Mouse (Mus musculus) right cerebral cortex, postnatal 10 days (tissue): ENCODE measurements at regions not wholly inside any gene's neighbourhood (a gene's known extent, or its start where the extent isn't known, plus 50 kb on each side); places are given as distances from the start of the nearest gene placed in this dataset.

Experiments used
- DNase-seq, 2 experiments: peaks; one replicate each; pipeline ENCODE4 v3.0.0; 2021; ENCODE audit warnings: low spot score in 2 of 2

- DNase-seq, result no peak
Observed at GRCm38 (mm10) chrX:121533360-121533759, 863.8 kb downstream of the Nap1l3 start.

DNA sequence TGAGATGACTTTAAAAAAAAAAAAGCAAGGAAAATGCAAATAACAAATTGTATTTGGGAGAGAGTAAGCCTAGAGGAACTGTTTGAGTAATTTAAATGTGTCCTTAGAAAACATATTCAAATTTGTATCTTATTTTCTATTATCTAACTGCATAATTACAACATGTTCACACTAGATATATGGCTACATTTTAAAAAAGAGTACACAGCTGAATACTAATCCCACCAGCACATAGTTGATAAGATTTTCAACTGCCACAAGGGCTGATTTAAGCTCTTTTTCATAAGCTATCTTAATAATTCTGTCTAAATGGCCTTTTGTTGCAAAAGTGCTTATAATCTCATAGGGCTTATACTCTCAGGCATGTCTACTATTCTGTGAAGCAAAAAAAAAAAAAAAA, 877.4 kb downstream of the Nap1l3 start:
- DNase-seq, result no peak

GRCm38 (mm10) chrX:121497727-121498126, 899.5 kb downstream of the Nap1l3 start:
- peak; percentile 45 to 58 for DNase-seq

DNA sequence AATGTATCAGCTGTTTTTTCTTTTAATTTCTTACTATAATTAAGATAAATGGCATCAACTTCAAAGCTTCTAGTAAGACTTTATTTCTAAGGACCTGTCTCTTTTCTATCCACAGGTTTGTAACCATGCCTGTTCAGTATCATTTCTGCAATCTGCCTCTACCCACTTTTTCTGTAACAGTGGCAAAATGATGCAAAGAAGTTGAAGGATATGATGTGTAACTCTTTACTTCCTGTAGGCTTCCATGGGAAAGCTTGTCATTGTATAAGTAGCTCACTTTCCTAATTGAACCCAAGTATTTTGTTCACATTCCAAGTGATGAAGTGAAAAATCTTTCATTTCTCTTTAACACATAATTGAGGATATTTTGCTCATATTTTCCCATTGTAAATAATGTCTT, 900.0 kb downstream of the Nap1l3 start:
- no peak for DNase-seq

GRCm38 (mm10) chrX:121479402-121479989, 917.7 kb downstream of the Nap1l3 start:
- no peak for DNase-seq

- no peak for DNase-seq
Observed at GRCm38 (mm10) chrX:121429078-121429477, 968.1 kb downstream of the Nap1l3 start.
